Mouse (Mus musculus): ENCODE measurements around the gene Gm4792.

The Gm4792 gene

DNA sequence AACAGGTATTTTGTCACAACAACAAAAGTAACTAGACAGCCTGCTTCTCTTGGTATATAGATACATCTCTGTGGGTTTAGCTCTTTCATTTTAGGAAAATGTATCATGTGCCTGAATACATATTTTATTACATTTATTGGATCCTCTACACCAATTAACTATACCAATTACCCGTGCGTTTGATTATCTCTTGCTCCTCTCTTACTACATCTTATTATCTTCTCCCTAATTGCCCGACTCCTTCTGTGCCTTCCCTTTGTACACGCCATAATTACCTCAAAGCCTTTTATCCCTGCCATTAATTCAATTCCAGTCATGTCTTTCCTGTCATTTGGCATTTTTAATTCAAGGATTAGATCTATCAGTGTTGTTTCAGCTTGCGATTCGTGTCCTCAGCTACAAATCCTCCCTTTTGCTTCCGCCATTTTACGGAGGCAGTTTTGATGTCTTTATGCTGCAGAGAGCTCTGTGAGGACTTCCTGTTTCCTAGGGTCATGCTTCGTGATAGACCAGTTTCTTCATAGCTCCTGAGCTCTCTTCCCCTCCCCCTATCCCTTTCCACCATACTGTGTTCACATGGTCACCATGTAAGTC is 5.7 kb upstream of the Gm4792 start:
- DNase-seq (ENCODE audit: inconsistent ontology term), result no peak

DNA sequence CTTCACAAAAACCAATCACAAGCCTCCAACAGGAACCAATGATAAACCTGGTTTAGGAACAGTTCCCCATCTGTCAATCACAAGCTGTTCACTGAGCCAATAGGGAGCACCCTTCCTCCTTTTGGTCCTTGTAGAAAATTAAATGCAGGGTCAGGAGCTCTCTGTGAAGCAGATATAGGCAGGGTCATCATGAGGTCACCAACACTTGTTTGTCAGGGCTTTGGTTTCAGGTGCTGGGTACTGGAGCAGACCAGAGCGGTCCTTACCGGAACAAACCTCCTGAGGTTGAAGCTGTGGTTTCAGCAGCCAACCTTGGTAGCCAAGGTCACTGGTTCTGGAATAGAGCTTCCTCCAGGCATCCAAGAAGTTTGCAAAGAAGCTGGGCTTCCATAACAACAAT is 798 bp upstream of the Gm4792 start:
- no peak for DNase-seq (ENCODE audit: inconsistent ontology term)

DNA sequence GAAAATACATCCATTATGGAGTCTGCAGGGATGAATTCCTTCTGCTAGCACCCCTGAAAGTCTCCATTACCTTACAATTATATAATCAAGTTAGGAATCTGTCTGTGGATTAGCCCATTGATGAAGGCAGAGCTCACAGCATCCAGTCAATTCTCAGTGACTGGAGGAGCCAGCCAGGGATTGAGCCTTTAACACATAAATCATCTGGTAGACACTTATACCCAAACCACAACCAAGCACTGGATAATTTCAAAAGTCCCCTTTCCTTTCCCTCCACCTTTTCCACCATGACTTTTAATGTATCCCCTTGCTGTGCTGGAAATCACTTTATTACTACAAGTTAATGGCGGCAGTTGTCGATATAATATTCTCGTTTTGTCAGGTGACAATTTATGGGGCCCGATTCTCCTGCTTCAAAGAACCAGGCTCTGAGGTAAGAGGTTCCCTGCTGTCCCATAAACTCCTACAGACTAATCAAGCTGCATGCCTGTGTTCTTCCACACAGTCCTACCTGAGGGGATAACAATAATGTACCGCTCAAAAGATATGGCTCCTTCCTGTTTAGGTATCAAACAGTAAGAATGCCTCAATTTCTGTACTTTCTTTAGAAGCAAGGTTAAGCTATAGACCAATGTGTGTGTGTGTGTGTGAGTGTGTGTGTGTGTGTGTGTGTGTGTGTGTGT is 2.4 kb downstream of the Gm4792 start:
- DNase-seq (ENCODE audit: inconsistent ontology term), result no peak

DNA sequence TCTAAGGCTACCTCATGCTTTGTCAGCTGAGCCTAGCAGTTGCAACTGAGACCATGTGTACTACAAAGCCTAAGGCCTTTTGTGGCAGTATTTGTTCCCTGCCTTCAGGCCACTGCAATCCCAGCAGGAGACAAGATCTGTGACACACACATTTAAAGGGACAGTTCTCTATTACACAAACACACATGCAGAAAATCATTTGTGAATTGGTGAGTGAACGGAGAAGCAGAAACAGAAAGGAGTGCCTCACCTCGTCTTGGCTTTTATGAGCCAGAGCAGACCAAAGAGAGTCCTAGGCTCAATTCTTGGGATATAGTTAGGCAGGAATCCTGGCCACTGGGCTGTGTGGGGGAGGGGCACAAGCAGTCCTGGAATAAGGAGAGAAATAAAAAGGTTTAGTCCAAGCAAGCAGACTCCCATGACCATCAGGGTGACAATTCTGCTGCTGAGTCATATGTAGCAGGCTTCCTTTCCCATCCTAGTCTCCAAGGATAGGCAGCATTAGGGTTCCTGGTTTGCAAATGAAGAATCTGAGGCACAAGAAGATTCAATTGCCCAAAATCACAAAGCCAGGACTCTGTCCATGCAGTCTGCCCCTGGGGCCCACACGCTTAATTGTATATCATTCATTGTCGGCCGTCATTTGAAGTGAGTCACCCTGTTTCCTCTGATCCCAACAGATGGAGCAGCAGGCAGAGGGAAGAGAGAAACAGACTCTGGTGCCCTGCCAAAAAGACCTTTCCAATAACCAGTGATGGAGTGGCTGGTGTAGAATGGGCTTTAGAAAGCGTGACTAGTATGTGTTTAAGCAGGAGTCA is 3.4 kb downstream of the Gm4792 start:
- peak; percentile 75 for DNase-seq (ENCODE audit: inconsistent ontology term)

DNA sequence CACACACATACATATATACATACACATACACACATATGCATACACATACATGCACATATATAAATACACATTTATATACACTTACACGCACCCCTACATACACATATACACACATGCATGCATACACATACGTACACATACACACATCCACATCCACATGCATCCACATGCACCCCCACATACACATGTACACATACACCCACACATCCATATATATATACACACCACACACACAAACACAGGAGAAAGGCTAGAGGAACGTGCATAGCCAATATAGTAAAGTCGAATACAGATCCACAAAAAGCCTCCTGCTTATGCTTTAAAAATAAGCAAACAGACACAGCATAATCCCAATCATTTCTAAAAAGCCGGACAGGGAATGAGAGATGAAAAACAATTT is 4.1 kb downstream of the Gm4792 start:
- DNase-seq (ENCODE audit: inconsistent ontology term), result no peak

DNA sequence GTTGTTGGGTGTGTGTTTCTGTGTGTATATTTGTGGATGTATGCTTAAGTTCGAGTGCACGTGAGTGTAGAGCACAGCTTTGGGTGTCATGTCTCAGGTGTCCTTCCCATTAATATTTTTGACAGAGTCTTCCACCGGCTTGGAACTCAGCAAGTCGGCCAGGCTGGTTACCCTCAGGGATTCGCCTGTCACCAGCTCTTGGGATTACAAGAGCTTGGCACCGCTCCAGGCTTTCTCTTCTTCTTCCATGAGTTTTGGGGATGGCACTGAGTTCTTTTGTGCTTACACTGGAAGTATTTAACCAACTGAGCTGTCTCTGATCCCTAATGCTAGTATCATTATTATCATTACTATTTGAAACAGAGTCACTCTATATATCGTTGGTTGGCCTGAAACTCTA is 15.7 kb downstream of the Gm4792 start:
- no peak for DNase-seq (ENCODE audit: inconsistent ontology term)

DNA sequence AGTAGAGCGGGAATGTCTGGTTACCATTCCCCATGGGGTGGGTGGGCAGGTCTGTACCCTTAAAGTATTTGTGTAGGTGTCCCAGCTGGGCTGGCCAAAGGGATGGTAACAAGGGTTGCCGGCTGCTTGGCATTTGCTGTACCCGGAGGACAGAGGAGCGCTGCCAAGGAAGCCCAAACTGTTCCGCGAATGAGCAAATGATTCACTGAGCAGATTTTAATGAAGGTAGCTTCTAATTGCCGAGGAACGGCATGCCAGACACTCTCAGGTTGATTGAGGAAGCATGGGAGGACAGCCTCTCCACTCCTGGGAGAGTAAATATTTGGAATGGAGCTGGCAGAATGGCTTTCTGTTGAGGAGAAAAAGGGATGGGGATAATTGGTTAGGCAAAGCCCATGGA is 16.3 kb downstream of the Gm4792 start:
- peak; percentile 79 for DNase-seq (ENCODE audit: inconsistent ontology term)

DNA sequence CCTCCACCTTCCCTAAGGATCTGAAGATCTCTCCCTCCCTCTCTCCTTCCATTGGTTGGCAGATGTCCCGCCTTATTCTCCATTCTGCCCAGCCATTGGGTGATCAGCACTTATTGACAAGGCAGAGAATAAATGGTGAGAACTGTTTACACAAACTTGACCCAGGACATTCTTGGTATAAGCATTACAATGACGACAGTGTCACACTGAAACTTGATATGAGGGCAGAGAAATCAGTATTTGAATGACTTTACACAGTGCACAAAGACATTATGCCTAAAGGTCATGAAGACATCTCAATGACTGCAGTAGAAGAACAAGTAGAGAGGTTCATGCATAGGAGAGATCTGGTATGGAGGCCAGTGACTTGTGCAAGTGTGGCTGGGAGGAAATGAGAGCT is 22.0 kb downstream of the Gm4792 start:
- no peak for DNase-seq (ENCODE audit: inconsistent ontology term)

DNA sequence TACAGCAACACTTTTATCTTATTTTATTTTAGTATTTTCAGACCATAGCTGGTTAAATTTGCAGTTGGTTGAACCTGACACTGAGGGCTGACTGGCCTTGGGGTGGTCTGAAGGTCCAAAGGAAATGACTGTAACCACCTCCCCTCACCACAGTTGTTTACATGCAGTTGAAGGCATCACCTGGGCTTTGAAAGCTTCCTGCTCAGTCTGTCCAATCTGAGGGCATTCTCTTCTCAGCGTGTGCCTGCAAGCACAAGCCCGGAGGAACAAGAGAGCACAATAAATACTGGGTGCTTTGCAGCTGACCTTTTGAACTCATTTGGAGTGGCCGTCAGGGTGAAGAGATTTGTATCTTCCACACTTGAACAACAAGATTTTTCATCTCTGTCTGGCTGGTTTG is 23.2 kb downstream of the Gm4792 start:
- DNase-seq (ENCODE audit: inconsistent ontology term), result no peak

DNA sequence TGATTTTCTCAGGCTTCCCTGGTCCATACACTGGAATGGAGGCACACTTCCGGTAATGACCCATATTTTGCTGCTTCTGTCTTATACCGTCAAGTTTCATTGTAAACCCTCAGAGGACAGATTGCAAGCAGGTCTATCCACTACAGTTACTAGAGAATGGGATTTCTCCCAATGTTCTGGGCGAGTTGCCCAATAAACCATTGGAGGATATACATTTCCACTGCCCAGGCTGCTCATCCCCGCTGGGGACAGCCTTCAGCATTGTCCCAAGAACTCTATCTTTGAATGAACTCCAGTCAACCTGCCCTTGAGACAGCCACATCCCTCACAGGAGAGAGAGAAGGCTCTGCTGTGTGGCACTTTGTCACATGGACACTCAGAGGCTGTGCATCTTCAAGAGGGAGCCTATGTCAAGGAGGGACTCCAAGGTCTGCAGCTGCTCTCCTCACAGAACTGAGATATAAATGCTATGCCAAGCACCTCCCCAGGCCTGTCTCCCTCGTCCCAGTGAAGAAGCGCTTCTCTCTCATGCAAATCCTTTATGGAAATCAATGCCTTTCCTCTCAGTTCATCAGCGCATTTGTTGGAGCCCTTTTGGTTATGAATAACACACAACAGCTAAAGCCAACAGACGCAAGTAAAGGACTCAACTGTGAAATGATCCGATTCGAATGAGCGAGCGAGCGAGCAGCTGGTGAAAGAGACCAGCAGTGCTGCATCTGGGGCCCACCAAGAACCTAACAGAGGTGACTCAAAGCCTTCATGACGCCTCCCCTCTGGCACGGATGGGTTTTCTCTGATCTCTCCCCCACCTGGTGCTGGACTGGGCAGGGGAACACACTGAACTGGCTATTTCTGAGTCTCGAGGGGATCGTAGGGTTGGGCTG is 32.6 kb downstream of the Gm4792 start:
- DNase-seq (ENCODE audit: inconsistent ontology term), result no peak

DNA sequence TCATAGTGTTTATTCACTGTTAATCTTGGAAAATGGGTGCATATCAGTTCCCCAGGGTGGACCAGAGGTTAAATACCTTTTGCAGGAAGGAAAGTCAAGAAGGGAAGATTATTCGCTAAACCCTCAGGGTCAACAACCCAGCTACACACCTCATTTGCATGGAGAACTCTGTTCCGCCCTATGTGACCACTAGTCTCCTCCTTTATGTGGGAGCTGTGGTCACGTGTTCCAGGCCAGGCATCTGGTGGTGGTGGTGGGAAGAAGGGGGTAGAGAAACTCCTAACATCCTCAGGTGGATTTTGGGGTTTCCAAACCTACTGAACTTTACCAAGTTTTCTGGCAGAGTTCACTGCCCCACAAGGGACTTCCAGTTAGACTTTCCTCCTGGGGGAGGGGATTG is 35.3 kb downstream of the Gm4792 start:
- no peak for DNase-seq (ENCODE audit: inconsistent ontology term)

DNA sequence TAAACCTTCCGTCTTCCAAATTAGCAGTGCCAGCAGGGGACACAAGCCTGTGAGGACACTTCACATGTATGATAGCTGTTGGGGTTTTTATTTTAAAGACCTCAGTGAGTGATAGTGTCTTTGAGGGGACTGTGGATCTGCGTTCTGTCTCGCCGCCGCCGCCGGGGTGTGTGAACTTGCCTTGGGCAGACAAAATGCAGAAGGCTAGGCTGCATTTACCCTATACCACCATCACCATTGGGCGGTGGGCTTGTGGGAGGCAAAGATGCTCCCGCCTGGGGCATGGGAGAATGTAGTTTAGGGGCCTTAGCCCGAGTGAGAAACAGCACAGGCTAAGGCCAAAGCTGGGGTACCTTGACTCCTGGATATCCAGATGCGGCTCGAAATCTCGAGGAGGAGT is 35.9 kb downstream of the Gm4792 start:
- DNase-seq (ENCODE audit: inconsistent ontology term), result no peak

DNA sequence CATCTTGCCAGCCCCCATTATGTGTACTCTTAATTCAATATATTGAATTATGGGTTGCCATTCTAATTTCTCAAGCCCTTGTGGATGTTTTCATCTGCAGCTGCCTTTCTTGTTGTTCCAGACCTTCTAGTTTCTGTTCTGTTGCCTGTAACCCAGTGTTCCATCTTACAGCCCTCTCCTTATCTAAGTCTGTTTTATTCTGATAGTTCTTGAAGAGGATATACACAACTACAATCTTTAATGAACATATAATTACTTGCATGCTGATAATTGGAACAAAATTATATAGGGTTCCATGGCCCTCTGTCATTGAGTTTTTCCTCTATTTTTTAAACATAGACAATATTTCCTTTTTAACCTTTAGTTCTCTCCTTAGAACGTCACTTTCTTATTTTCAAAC is 38.0 kb downstream of the Gm4792 start:
- DNase-seq (ENCODE audit: inconsistent ontology term), result no peak

DNA sequence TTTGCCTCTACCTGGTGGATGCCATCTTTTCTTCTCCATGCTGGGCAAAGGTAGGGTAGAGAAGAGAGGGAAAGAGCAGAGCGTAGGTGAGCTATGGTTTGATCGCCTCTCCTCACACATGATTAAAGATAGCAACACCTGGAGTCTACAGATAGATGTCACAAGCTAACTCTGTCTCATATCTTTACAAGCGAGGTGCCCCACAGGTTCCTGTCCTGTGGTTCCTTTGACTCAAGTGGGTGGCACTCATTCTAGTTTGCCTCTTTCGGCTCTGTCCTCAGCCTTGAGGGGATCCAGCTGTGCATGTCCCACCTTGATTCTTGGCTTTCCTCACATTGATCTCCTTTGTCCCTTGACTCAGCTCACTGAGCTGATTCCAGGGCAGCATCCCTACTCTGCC is 42.0 kb downstream of the Gm4792 start:
- no peak for DNase-seq (ENCODE audit: inconsistent ontology term)

DNA sequence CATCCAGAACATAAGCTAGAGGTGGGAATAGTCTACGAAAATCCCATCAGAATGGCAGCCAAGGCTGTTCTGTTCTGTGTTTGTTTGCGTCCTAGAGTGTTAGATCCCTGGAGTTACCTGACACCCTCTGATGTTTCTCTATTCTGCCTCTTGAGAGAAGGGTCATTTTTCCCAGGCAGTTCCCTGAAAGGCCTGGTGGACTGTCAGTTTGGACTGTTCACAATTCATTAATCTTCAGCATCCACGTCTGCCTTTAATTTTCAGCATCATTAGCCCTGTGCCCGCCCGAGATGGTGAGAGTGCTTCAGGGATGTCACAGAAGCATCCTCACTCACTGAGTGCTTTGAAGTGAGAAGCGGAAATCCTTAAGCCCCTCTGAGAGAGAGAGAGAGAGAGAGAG is 42.8 kb downstream of the Gm4792 start:
- DNase-seq (ENCODE audit: inconsistent ontology term), result no peak

DNA sequence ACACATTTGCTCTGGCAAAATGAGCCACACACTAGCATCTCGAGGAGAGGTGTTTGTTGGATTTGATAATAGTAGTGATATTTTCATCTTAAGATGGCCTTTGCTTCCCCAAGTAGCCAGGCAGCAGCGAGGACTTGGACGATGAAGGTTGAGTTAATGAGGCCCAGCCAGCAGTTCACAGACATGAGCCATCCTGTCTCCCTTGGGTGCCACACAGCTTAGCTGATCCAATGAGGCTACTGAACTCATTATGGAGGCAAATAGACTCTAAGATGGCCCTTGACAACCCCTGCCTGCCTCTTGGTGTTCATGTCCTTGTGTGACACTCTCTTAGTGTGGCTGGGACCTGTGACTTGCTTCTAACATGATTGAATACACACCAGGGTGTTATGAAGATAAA is 43.7 kb downstream of the Gm4792 start:
- no peak for DNase-seq (ENCODE audit: inconsistent ontology term)

DNA sequence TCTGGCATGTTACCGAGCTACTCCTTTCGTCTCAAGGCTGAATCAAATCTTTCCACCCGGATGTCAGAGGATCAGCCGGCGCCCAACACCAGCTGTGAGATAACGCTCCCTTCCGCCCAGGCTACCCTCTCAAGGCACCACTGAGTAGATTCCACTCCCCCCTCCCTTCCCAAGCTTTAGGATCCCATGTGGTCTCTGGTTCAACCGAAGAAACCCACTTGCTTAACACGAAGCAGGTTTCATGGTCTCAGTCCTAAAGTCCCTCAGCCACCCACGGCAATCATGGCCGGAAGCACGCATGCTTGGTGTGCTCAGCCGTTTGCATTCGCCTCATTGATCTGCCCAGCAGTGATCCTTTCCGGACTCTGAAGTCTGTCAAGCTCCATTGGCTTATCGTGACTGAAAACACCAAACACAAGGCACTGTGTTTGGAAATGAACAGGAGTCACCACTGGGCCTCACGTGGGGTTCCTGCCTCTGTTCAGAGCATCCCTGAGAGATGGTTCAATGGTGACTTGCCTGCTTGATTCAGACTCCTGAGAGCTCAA is 45.2 kb downstream of the Gm4792 start:
- DNase-seq (ENCODE audit: inconsistent ontology term), result no peak

DNA sequence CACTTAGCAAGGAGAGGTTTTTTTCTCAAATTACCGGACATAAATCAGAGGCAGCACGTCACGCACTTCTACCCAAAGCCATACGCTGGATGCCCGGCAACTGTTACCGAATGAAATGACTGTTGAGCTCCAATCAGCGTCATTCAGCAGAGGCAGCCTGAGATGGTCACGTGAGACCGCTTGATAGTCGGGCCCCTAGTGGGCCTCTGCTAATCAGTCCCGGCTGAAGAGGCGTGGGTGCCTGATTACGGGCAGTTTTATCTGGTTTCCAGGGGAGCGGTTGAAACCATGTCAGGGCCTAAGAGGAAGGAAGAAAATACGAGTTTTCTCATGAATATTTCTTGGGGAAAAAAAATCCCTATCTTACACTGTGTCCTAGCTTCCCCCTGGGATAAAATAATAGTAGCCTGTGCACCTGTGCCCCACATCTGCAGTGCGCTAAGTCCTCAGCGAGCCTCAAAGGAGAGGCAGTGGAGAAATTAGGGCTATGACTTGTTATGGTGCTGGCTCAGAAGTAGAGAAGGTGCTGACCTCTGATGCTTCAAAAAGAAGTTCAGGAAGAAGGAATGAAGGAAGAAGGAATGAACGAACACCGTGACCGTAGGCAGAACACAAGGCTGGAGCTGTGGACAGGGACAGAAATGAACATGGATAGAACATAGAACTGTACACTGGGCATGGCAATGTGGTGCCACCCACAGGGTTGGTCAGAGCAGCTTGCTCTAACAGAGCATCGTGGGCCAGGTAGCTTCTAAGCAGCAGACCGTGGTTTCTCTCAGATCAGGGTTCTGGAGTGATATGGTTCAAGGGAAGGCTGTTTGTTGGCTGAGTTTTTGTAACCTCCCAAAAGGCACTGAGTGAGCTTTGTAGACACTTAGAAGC is 48.7 kb downstream of the Gm4792 start:
- DNase-seq (ENCODE audit: inconsistent ontology term), result peak; percentile 22

DNA sequence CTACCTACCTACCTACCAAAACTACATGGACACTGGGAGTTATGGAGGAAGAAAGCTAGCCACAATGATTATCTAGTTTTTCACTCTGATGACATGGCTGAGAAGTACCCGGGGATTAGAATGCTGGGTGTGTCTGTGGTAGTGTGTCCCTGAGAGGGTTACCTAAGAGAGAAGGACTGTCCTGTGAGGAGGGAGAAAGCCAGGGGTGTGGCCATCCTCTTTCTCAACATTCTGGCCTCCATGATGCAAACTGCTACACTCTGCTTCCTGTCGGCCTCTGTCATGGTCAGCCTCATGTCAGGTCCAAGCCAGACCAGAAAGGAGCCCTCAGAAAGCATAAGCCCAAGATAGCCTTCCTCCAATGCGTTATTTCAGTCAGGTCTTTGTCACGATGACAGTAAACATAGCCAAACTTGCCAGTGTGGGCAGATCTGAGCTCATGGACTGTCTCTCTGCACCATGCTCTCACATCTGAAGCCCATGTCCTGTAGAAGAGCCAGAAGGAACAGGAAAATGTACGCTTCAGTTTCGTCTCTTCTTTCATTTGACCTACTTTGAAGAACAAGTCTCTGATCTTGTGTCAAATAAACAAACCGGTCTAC is 50.7 kb downstream of the Gm4792 start:
- no peak for DNase-seq (ENCODE audit: inconsistent ontology term)

All from Muller cell, postnatal 12 days (primary cell).